8 mouse cellular contexts compared by ENCODE assay signal in genomic region chr9:114982689-114983360, GRCm38 (mm10). TPM values are rescaled to one million over a fixed set of nuclear protein-coding genes. Genes with fewer than 3 reads are reported as not detected.
DNase-seq lines count a peak whose midpoint lies in the region; ATAC-seq and TF ChIP-seq lines count a peak whose summit lies in the region.

Gene Rps27rt (minus strand): TSS chr9:114982739.

- no peak within 1 kb of the TSS for H3K27ac ChIP-seq in bone marrow macrophage, adult 2 months (ENCODE audit: insufficient read depth, low read depth, low read length)
- no peak within 1 kb of the TSS for H3K27ac ChIP-seq in intestine, embryonic 15.5 days
- H3K27ac ChIP-seq in midbrain, embryonic 12.5 days (replicated peaks), result no peak within 1 kb of the TSS

- H3K4me2 ChIP-seq in intestine, embryonic 15.5 days (replicated peaks), result no peak within 1 kb of the TSS
- no peak within 1 kb of the TSS for H3K4me2 ChIP-seq in midbrain, embryonic 12.5 days (replicated peaks)

- no peaks in the 10 kb centered on the region for H3K36me3 ChIP-seq in intestine, embryonic 15.5 days
- no peaks in the 10 kb centered on the region for H3K36me3 ChIP-seq in midbrain, embryonic 12.5 days

- TF ChIP-seq CTCF in lung, adult 2 months (IDR thresholded peaks at IDR 0.05; ENCODE audit: insufficient read depth, low read length), result no peak
- no peak for TF ChIP-seq CTCF in bone marrow macrophage, adult 2 months (IDR thresholded peaks at IDR 0.05; ENCODE audit: low read depth, low read length)

- ATAC-seq in intestine, embryonic 15.5 days, result no peak
- no peak for ATAC-seq in midbrain, embryonic 12.5 days (ENCODE audit: low FRiP score, low read depth)

- H3K9me3 ChIP-seq in intestine, embryonic 15.5 days, result no peaks in the 10 kb centered on the region
- no peaks in the 10 kb centered on the region for H3K9me3 ChIP-seq in midbrain, embryonic 12.5 days

- H3K4me1 ChIP-seq in lung, adult 2 months (ENCODE audit: control insufficient read depth, insufficient read depth, low read length), result peaks cover 1% of the 10 kb centered on the region
- H3K4me1 ChIP-seq in bone marrow macrophage, adult 2 months (ENCODE audit: control insufficient read depth, insufficient read depth, low read length), result peaks cover 2% of the 10 kb centered on the region
- H3K4me1 ChIP-seq in intestine, embryonic 15.5 days (replicated peaks), result peaks cover 8% of the 10 kb centered on the region
- peaks cover 10% of the 10 kb centered on the region for H3K4me1 ChIP-seq in midbrain, embryonic 12.5 days

- H3K27me3 ChIP-seq in intestine, embryonic 15.5 days (replicated peaks), result no peaks in the 10 kb centered on the region
- peaks cover 22% of the 10 kb centered on the region for H3K27me3 ChIP-seq in midbrain, embryonic 12.5 days

- no peak within 1 kb of the TSS for H3K4me3 ChIP-seq in lung, adult 2 months (replicated peaks; ENCODE audit: extremely low read depth, low read depth, low read length)
- H3K4me3 ChIP-seq in bone marrow macrophage, adult 2 months (ENCODE audit: insufficient read depth, low read length), result no peak within 1 kb of the TSS
- H3K4me3 ChIP-seq in intestine, embryonic 15.5 days (replicated peaks), result no peak within 1 kb of the TSS
- H3K4me3 ChIP-seq in midbrain, embryonic 12.5 days, result no peak within 1 kb of the TSS

- TF ChIP-seq POLR2A in lung, adult 2 months (IDR thresholded peaks at IDR 0.05; ENCODE audit: borderline replicate concordance, extremely low read depth, low read depth, low read length), result no peak
- TF ChIP-seq POLR2A in bone marrow macrophage, adult 2 months (IDR thresholded peaks at IDR 0.05; ENCODE audit: borderline replicate concordance, low read depth, low read length), result no peak

- DNase-seq in lung, adult 2 months, result no peak
- DNase-seq in lung, postnatal 36 days, result no peak
- no peak for DNase-seq in gastrocnemius, postnatal 25 days
- no peak for DNase-seq in embryo, embryonic 11 days
- DNase-seq in kidney, adult 18-20 months, result no peak

- no peak within 1 kb of the TSS for H3K9ac ChIP-seq in intestine, embryonic 15.5 days
- H3K9ac ChIP-seq in midbrain, embryonic 12.5 days (replicated peaks), result no peak within 1 kb of the TSS

- whole genome bisulfite sequencing in lung, adult 2 months, result 90% methylated on average over 16 of the region's 16 CpGs
- WGBS in intestine, embryonic 15.5 days, result 93% methylated on average over 16 of the region's 16 CpGs
- 92% methylated on average over 16 of the region's 16 CpGs for WGBS in midbrain, embryonic 12.5 days

RNA-seq across cellular contexts. Expression of gene Rps27rt, which starts in this region (rescaled TPM):
- polyA plus RNA-seq in lung, adult 2 months (2012; rRNA removed), result 24.1 and 30.5 TPM in 2 replicates
- polyA plus RNA-seq in bone marrow macrophage, adult 2 months (2012; ENCODE audit: insufficient read depth, insufficient read length, missing spikeins), result 725 and 1,319 TPM in 2 replicates
- 10 to 100 TPM; 11.9 to 22.3 TPM for total RNA-seq in gastrocnemius, postnatal 25 days (2021)
- 387 and 549 TPM in 2 replicates for polyA plus RNA-seq in intestine, embryonic 15.5 days (2015; fragmentation: Nextera tagmentation; extraction: Ambion mirVana)
- 317 and 351 TPM in 2 replicates for polyA plus RNA-seq in midbrain, embryonic 12.5 days (2016; fragmentation: Nextera tagmentation; extraction: Ambion mirVana)

Comparison
In these comparisons a context has a peak if more than half of its experiments do, and no peak if none do; other contexts are left out.
1. RNA of gene Rps27rt (polyA plus RNA-seq): 725 to 1,319 TPM in bone marrow macrophage, adult 2 months, 387 to 549 TPM in intestine, embryonic 15.5 days and 317 to 351 TPM in midbrain, embryonic 12.5 days; 24.1 to 30.5 TPM in lung, adult 2 months; every median in the first group is over 10 times any median in the second.